Mouse (Mus musculus) frontal cortex, adult 2 months (tissue): ENCODE measurements around the gene Mrgbp. TPM values are rescaled to one million over a fixed set of nuclear protein-coding genes. Genes with fewer than 3 reads are reported as not detected.

Experiments used
- DNase-seq, 2 experiments: peaks; one replicate each; pipeline ENCODE4 v3.0.0; 2022; ENCODE audit warnings: low spot score in 1 of 2; ENCODE audit errors: extremely low spot score in 1 of 2
- polyA plus RNA-seq: library from polyadenylated mRNA; depleted of rRNA; stranded (reverse); fragments of >200 nt; gene quantifications from 2 replicates; pipeline ENCODE4 v1.2.3, GENCODE M21; 2012; rRNA removed

Mrgbp gene
- polyA plus RNA-seq, 1 experiment = 34.7 TPM

- no peak for DNase-seq
Observed at GRCm38 (mm10) chr2:180588736-180589122, 7.6 kb downstream of the Mrgbp start.

- DNase-seq = peak; percentile 64 to 84
Observed at GRCm38 (mm10) chr2:180589123-180589831, 8.2 kb downstream of the Mrgbp start, which contains the start of gene Ogfr. Ogfr (plus strand) TSS chr2:180589245.

- DNase-seq = no peak
Observed at GRCm38 (mm10) chr2:180597490-180597889, 16.4 kb downstream of the Mrgbp start, which contains the start of gene Col9a3. Col9a3 (plus strand) TSS chr2:180597790.

- DNase-seq = peak in 1 of 2 experiments; percentile 26
Observed at GRCm38 (mm10) chr2:180598157-180598705, 17.1 kb downstream of the Mrgbp start.

DNA sequence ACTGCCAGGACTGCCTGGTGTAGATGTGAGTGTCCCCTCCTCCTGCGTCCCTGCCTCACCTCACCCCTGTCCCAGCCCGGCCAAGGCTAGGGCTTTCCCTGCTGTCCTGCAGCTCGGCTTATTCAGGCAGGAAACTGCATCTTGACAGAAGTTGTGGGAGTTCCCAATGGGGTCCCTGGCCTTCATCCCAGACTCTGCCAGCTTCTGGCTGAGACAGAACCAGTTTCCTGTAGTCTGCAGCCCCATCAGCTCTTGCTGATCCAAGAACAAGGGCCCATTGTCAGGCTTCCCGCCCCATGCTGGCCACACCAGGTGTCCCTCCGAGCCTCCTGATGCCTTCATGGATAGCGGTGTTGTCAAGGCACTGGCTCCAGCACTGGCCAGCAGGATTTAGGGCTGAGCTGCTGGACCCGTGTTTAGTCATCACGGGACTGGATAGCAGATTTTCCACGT lies 19.5 kb downstream of the Mrgbp start:
- no peak for DNase-seq

DNA sequence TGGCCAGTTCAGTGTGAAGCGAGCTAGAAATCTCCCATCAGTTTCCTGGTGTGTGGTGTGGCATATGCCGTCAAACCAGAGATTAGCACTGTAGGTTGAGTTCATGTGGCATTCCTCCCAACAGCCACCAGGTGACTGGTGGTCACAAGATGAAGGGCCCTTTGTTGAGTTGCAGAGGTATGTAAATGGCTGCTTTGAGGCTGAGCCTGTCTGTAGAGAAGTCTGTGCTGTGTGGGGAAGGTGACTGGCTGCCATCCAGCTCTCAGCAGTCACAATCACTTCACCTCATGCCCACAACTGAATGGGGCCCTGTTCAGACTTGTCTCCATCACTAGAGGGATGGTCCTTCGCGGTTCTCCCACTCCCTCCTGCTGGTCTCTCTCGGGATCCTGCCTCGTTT lies 23.7 kb downstream of the Mrgbp start:
- DNase-seq = no peak

GRCm38 (mm10) chr2:180610283-180610682 lies 29.2 kb downstream of the Mrgbp start:
- DNase-seq = no peak

DNA sequence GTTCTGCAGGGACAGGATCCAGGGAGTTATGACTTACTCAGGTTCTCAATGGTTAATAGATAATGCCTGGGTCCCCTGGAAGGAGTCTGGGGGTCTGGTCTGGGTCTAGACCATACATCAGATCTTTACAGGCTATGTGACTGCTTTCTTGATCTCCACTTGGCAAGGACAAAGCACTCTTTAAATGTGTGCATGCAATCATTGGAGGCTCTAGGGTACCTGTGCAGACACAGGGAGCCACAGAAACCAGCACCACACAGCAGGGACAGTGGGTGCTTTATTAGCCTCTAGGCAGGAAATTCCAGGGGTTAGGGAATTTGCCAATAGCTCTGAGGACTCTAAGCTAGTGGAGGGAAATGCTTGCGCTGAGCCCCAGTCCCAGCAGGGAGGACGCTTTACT lies 30.8 kb downstream of the Mrgbp start:
- DNase-seq = no peak

Other genes with a start within 250 kb of the Mrgbp start
- not detected in 2 replicates for gene Gata5, start 246.6 kb upstream of the Mrgbp start, polyA plus RNA-seq
- gene Slco4a1, start 125.1 kb upstream of the Mrgbp start, polyA plus RNA-seq = 3.1 and 3.4 TPM in 2 replicates
- 4.5 and 5.2 TPM in 2 replicates for gene Ntsr1, start 81.3 kb upstream of the Mrgbp start, polyA plus RNA-seq
- 49.0 and 57.0 TPM in 2 replicates for gene Ogfr, start 7.9 kb downstream of the Mrgbp start, polyA plus RNA-seq
- gene Col9a3, start 16.5 kb downstream of the Mrgbp start, polyA plus RNA-seq = 14.5 and 17.7 TPM in 2 replicates
- 0.86 and 0.92 TPM in 2 replicates for gene Tcfl5, start 61.4 kb downstream of the Mrgbp start, polyA plus RNA-seq
- gene Dido1, start 128.7 kb downstream of the Mrgbp start, polyA plus RNA-seq = 36.9 and 39.7 TPM in 2 replicates
- 57.0 and 57.7 TPM in 2 replicates for gene Gid8, start 128.8 kb downstream of the Mrgbp start, polyA plus RNA-seq
- gene Slc17a9, start 144.0 kb downstream of the Mrgbp start, polyA plus RNA-seq = 1.00 and 1.1 TPM in 2 replicates
- 0.04 and 0.08 TPM in 2 replicates for gene Bhlhe23, start 195.6 kb downstream of the Mrgbp start, polyA plus RNA-seq